Mouse (Mus musculus): Measurements from ENCODE around the gene Ssxb1. TPM values are rescaled to one million over a fixed set of nuclear protein-coding genes. Genes with fewer than 3 reads are reported as not detected.
"Not testable (repeated sequence)": the region's sequence is repeated elsewhere in the genome, so short reads cannot be mapped to it uniquely, and the experiment has no call there.

Ssxb1 gene
- not detected for total RNA-seq (2021)

- DNase-seq; intact Hi-C loops (cut with DNase I): not testable (repeated sequence)
These were observed at the start of gene Ssxb1 for GRCm38 (mm10) chrX:8413005-8413404. Ssxb1 (plus strand) TSS chrX:8413305.

GRCm38 (mm10) chrX:8366678-8367077, 46.4 kb upstream of the Ssxb1 start, which contains the start of gene Ssxb9:
Ssxb9 (plus strand) TSS chrX:8366978.
- intact Hi-C loops (cut with DNase I); DNase-seq: not testable (repeated sequence)

GRCm38 (mm10) chrX:8461626-8462025, 48.5 kb downstream of the Ssxb1 start, which contains the start of gene Ssxb2:
Ssxb2 (minus strand) TSS chrX:8461726.
- intact Hi-C loops (cut with DNase I); DNase-seq: not testable (repeated sequence)

Other genes starting within 250 kb of the Ssxb1 start
- gene Tbc1d25, start 237.1 kb upstream of the Ssxb1 start, total RNA-seq (2021) = 1 to 10 TPM; 3.9 to 5.6 TPM
- 10 to 100 TPM; 19.6 to 25.1 TPM for gene Ebp, start 219.8 kb upstream of the Ssxb1 start, total RNA-seq (2021)
- gene Porcn, start 206.8 kb upstream of the Ssxb1 start, total RNA-seq (2021) = 1 to 10 TPM; 3.0 to 3.4 TPM
- gene Ftsj1, start 160.9 kb upstream of the Ssxb1 start, total RNA-seq (2021) = 10 to 100 TPM; 11.1 to 11.9 TPM
- gene Slc38a5, start 142.2 kb upstream of the Ssxb1 start, total RNA-seq (2021) = under 1 TPM; 0.65 to 0.89 TPM
- not detected for gene Ssxb10, start 85.9 kb upstream of the Ssxb1 start, total RNA-seq (2021)
- gene Ssxb9, start 46.3 kb upstream of the Ssxb1 start, total RNA-seq (2021) = not detected
- not detected for gene Ssxb2, start 48.4 kb downstream of the Ssxb1 start, total RNA-seq (2021)
- gene Gm14459, start 111.6 kb downstream of the Ssxb1 start, total RNA-seq (2021) = not detected
- gene Ssxb6, start 134.9 kb downstream of the Ssxb1 start, total RNA-seq (2021) = not detected
- not detected for gene Ssxb3, start 178.5 kb downstream of the Ssxb1 start, total RNA-seq (2021)